Mouse (Mus musculus) megakaryocyte, embryonic 14.5 days (primary cell): ENCODE measurements around the gene Slc4a4. TPM values are rescaled to one million over a fixed set of nuclear protein-coding genes. Genes with fewer than 3 reads are reported as not detected.
"Not testable (repeated sequence)": the region's sequence is repeated elsewhere in the genome, so short reads cannot be mapped to it uniquely, and the experiment has no call there.

Source experiments
- H3K27me3 ChIP-seq: replicated peaks from 2 replicates; pipeline ENCODE3; 2012; ENCODE audit warnings: inconsistent platforms
- H3K36me3 ChIP-seq: replicated peaks from 2 replicates; pipeline ENCODE3; 2012; ENCODE audit warnings: low read length, inconsistent platforms, mixed read lengths
- H3K4me1 ChIP-seq: 2 replicates; pipeline ENCODE4 v1.6.1; 2012; ENCODE audit warnings: inconsistent platforms
- H3K4me3 ChIP-seq: replicated peaks from 2 replicates; pipeline ENCODE3; 2012; ENCODE audit warnings: moderate library complexity, mild to moderate bottlenecking, inconsistent platforms
- H3K9me3 ChIP-seq: 2 replicates; pipeline ENCODE4 v1.6.1; 2012; ENCODE audit warnings: inconsistent platforms
- FLI1 ChIP-seq: IDR thresholded peaks from 2 replicates; pipeline ENCODE4 v1.6.1; 2012; ENCODE audit warnings: low read length, inconsistent platforms, mixed read lengths
- GATA1 ChIP-seq: IDR thresholded peaks from 3 replicates; pipeline ENCODE4 v1.6.1; 2012; ENCODE audit warnings: mixed read lengths, low read length, inconsistent platforms, borderline replicate concordance
- polyA plus RNA-seq: library from polyadenylated mRNA; stranded (reverse); fragments of >175 nt; gene quantifications from 2 replicates; pipeline ENCODE4 v1.2.3, GENCODE M21; 2012; ENCODE audit warnings: low replicate concordance; ENCODE audit not compliant: insufficient read depth

Slc4a4 gene
- polyA plus RNA-seq, 1 experiment = not detected

DNA sequence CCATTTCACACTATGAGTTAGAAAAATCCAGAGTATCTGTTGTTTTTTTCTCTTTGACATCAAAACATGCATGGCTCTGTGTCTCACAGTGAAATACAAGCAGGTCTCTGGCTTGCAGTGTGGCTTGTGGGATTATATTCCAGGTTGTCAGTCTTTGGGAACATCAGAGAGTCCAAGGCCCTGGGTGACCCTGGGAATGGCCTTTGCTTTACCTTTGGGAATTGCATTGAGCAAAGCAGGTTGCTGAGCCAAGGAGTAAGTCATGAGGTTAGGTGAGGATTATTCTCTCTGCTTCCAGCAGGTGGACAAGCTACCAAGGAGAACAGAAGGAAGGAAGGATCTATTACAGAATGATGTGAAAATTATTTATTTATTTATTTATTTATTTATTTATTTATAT, 102.4 kb downstream of the Slc4a4 start:
- H3K36me3 ChIP-seq = no peaks in the 10 kb centered on the region
- peaks cover 6% of the 10 kb centered on the region for H3K27me3 ChIP-seq
- no peak for TF ChIP-seq FLI1
- no peak for TF ChIP-seq GATA1
- H3K9me3 ChIP-seq = no peaks in the 10 kb centered on the region
- H3K4me3 ChIP-seq = no peak overlapping the region
- peaks cover 4% of the 10 kb centered on the region; the same call in 1 of the 2 replicates for H3K4me1 ChIP-seq

DNA sequence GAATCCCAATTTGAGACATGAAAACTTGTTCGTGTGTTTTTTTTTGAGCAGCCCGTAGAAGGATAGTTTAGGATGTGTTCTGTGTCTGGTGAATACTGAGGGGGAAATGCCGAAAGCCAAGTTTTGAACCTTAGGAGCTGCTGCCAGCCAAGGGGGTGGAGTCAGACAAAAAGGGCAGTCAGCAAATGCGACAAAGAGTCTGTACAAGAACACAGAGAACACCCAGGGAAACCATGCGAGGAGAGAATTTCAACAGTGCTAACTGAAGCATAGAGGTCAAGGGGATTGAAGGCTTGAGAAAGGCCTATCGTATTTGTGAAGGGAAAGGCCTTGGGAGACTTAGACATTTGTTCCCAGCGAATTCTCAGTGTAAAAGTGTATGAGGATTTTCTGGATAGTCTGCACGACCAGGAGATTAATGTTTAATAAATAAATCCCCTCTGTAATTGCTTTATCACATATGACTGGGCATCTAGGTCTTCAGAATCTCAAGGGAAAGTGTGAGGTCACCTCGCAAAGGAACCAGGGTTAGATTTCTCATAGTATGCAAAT, 103.7 kb downstream of the Slc4a4 start:
- Histone ChIP-seq H3K4me1 (no peaks in the 10 kb centered on the region), H3K4me3 (no peak overlapping the region), H3K36me3 (no peaks in the 10 kb centered on the region), H3K9me3 (no peaks in the 10 kb centered on the region), H3K27me3 (peaks cover 6% of the 10 kb centered on the region)
- TF ChIP-seq FLI1 (no peak), GATA1 (no peak)

DNA sequence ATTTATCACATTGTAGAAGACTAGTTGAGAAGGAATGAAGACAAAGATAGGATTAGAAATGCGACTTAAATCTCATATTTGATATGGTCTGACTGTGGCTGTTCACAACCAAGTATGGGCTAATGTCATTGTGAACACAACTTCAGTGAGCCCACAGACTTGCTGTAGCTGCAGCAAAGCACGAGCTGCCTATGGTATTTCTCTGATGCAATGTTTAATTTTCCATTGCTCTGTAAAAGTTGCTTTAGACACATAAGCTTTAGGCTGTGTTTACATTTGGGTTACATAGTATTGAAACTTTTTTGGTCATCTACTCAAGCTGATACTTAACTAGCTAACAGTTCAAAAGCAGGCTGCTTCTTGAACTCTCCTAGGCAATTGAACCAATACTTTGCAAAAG, 104.7 kb downstream of the Slc4a4 start:
- not testable (repeated sequence) for H3K27me3 ChIP-seq, H3K36me3 ChIP-seq, H3K9me3 ChIP-seq, H3K4me3 ChIP-seq, H3K4me1 ChIP-seq

DNA sequence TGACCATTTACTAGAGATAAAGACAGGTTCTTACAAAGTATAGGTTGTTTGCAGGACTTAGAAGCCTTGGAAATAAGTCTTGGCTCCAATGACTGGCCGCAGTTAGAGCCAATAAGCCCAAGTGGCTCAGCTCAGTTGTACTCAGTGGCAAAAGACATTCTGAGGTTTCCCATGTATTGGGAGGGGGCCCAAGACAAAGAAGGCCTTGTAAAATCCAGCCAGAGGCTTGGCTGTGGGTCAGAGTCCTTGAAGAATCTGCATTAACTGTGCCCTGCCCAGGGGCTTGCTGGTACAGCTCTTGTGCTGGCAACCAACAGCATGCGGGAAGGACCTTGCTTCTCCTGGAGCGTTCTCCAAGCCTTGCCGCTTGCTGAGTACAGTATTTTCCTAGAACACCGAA, 107.9 kb downstream of the Slc4a4 start:
- H3K27me3 ChIP-seq = peaks cover 6% of the 10 kb centered on the region
- H3K4me1 ChIP-seq = peaks cover 4% of the 10 kb centered on the region; the same call in 1 of the 2 replicates
- TF ChIP-seq FLI1 (no peak), GATA1 (no peak)
- no peaks in the 10 kb centered on the region for H3K9me3 ChIP-seq
- H3K4me3 ChIP-seq = no peak overlapping the region
- H3K36me3 ChIP-seq = no peaks in the 10 kb centered on the region

DNA sequence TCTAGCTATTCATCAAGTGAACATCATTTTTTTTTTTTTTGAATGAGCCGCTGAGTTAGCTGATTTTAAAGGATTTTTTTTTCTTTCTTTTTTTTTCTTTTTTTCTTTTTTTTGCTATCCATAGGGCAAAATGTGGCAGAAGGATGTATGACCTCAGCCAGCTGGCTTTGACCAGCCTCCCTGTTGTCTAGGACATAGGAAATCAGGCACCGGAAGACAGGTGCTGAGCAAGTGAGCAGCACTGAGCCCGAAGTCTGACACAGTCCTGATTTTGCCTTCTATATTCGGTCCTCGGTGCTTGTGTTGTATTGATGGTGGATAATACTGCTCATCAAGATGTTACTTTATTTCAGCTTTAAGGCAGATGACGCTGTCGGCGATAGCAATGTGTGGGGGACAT, 109.6 kb downstream of the Slc4a4 start:
- Histone ChIP-seq H3K36me3 (no peaks in the 10 kb centered on the region), H3K9me3 (0 out of 2 replicates have a peak, but pooled peaks cover 4% of the 10 kb centered on the region), H3K4me3 (no peak overlapping the region), H3K27me3 (peaks cover 5% of the 10 kb centered on the region), H3K4me1 (peaks cover 4% of the 10 kb centered on the region; the same call in 1 of the 2 replicates)
- no peak for TF ChIP-seq FLI1
- TF ChIP-seq GATA1 = no peak

DNA sequence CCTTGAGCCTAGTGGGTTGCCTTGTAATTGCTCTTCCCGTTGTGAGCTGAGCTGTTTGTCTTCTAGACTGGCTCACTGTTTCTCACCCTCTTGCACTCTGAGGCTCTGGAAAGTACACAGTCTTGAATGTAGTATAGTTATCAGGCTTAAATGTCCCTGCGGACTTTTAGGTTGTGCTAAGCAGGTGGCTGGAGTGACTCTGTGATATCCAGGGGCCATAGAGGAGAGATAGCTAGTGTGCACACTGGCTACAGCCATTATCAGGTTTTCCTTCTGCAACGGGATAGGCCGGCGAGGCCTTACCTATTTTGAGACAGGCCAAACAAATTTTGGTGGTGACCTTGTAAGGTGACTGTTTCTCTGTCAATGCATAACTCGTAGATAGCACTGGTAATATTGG, 110.7 kb downstream of the Slc4a4 start:
- TF ChIP-seq GATA1 (no peak), FLI1 (no peak)
- Histone ChIP-seq H3K27me3 (peaks cover 1% of the 10 kb centered on the region), H3K4me3 (no peak overlapping the region), H3K36me3 (no peaks in the 10 kb centered on the region), H3K4me1 (peaks cover 4% of the 10 kb centered on the region; the same call in 1 of the 2 replicates), H3K9me3 (0 out of 2 replicates have a peak, but pooled peaks cover 4% of the 10 kb centered on the region)

DNA sequence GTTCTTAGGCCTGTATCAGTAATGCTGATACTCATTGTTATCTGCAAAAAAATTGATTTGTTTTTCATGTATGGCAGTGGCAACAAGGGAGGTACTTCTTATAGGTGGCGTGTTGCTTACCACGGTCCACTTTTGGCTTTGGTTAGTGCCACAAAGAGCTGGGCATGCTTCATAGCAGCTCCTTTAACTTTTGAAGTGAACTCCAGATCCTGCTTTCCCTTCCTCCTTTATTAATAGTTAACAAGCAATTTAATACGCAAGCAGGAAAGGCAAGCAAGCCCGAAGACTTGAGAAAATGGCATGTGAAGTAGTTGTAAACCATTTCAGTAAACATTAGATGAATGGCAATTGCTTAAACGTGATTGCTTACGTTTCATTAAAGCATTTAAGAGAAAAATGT, 113.2 kb downstream of the Slc4a4 start:
- Histone ChIP-seq H3K4me1 (peaks cover 4% of the 10 kb centered on the region; the same call in 1 of the 2 replicates), H3K9me3 (0 out of 2 replicates have a peak, but pooled peaks cover 4% of the 10 kb centered on the region), H3K27me3 (no peaks in the 10 kb centered on the region), H3K4me3 (no peak overlapping the region), H3K36me3 (no peaks in the 10 kb centered on the region)
- TF ChIP-seq FLI1 (no peak), GATA1 (no peak)

DNA sequence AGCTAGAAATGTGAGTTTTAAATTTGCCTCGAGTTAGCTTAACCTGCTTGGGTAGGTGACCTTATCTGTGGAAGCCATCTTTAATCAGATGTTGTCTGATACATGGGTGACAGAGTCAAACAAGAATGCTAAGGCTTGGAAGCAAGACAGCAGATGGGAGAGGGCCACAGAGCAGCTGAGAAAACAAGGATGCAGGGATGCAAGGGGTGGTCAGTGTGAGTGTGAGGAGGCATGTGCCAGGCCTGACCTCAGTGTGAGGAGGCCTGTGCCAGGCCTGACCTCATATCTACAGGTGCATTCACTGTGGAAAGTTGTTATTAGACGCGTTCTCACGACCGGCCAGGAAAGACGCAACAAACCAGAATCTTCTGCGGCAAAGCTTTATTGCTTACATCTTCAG, 114.0 kb downstream of the Slc4a4 start:
- 0 out of 2 replicates have a peak, but pooled peaks cover 4% of the 10 kb centered on the region for H3K9me3 ChIP-seq
- TF ChIP-seq FLI1 (no peak), GATA1 (no peak)
- no peak overlapping the region for H3K4me3 ChIP-seq

DNA sequence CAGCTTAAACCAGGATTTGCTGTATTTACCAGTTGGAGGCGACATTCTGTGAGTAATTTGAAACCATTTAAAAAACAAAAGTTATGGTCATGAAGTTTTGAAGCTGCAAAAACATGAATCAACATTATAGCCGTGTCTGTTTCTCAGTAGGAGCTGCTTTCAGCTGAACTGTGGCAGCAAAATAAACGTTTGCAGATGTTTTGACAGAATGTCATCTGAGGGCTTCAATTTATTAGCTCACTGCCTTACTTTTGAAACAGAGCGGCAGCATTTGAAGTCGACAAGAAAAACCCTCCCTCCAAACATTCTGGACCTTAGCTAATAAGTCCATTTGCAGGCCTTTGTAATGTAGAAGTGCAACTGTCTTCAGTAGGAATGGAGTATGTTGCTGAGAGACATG, 123.5 kb downstream of the Slc4a4 start:
- H3K27me3 ChIP-seq = no peaks in the 10 kb centered on the region
- TF ChIP-seq FLI1 (no peak), GATA1 (no peak)
- no peak overlapping the region for H3K4me3 ChIP-seq
- no peaks in the 10 kb centered on the region for H3K4me1 ChIP-seq
- H3K9me3 ChIP-seq = no peaks in the 10 kb centered on the region
- H3K36me3 ChIP-seq = no peaks in the 10 kb centered on the region

More for the DNA sequence above, 114.0 kb downstream of the Slc4a4 start:
- no peaks in the 10 kb centered on the region for H3K36me3 ChIP-seq
- H3K4me1 ChIP-seq = peaks cover 4% of the 10 kb centered on the region; the same call in 1 of the 2 replicates
- H3K27me3 ChIP-seq = no peaks in the 10 kb centered on the region

DNA sequence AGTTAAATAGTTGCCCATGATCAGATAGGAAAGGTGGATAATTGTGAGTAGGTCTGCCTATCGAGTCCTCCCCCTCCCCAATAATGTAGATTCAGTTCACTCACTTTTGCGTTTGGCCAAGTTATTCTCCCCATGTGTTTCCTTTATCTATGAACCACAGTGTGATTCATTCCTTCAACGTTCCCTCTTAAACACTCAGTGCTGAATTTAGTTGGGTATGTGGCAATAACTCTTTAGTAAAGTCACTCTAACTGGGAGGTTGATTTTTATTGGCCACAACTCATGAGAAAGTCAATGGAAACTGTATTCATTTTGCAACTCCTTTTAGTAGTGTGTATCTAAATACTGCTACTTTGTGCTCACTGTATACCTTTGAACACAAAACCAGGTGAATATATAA, 125.8 kb downstream of the Slc4a4 start:
- H3K27me3 ChIP-seq = no peaks in the 10 kb centered on the region
- no peaks in the 10 kb centered on the region for H3K36me3 ChIP-seq
- no peaks in the 10 kb centered on the region for H3K4me1 ChIP-seq
- no peaks in the 10 kb centered on the region for H3K9me3 ChIP-seq
- H3K4me3 ChIP-seq = no peak overlapping the region
- TF ChIP-seq GATA1 (no peak), FLI1 (no peak)

DNA sequence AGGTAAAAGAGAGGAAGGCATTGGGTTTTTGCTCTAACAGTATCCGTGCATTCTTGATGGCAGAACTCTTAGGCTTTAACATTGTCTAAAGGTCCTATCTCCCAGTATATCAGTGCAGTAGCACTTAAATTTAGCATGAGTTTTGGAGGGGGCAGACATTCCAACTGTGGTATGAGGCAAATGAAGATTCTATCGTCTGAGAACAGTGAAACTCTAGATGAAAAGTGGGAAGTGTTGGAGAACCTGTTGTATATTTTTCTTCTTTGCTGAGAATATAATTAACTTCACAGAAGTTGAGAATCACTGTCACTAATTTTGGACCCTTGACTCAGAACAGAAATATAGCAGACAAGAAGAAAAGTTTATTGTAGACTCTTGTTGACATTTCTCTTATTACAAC, 128.2 kb downstream of the Slc4a4 start:
- H3K36me3 ChIP-seq = no peaks in the 10 kb centered on the region
- H3K4me3 ChIP-seq = no peak overlapping the region
- TF ChIP-seq FLI1 (no peak), GATA1 (no peak)
- H3K9me3 ChIP-seq = no peaks in the 10 kb centered on the region
- H3K4me1 ChIP-seq = no peaks in the 10 kb centered on the region
- no peaks in the 10 kb centered on the region for H3K27me3 ChIP-seq
